Mouse (Mus musculus) WW6 (cell line): ENCODE data around the gene Glyctk.

Source experiments
- DNase-seq: peaks from one replicate; pipeline ENCODE4 v3.0.0-alpha.2; 2013; ENCODE audit warnings: low read depth, low spot score

Glyctk gene

DNA sequence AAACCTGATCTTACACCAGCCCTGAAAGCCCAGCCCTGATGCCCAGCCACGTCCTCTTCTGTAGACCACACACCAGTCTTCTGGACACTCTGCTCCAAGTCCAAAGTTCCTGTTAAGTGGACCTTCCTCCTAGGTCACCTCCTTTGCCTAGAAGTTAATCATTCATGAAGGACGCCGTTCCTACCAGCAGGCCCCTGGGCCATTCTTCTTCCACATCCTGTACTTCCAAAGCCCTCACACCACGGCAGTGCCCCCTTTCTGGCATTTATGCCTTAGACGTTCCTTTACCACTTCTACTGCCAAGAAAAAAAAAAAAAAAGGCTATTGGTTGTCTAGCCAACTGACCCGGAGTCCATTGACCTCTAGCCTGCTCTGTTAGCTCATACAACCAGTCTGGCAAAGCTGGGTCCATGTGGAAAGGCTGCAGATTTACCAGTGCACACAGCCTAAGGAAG, at the start of gene Glyctk:
Glyctk (minus strand) TSS at position 102 of the 455 bp plus-strand sequence.
- no peak for DNase-seq

DNA sequence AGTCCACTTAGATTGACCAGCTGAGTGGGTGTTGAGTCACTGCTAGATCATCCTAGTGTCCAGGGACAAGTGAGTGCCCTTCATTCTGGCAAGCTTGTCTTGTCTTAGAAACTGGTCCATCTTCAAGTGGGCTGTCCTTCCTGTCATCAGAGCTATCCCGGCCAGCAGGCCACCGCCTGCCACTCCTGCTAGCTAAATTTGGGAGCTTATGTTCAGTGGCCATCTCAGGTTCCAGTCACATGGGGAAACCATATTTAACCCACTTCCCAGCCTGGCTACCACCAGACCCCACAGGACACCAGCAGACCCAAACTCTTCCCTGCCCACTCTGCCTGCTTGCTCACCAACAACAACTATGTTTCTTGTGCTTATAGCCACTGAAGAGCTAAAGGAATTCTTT, 48.6 kb upstream of the Glyctk start:
- no peak for DNase-seq

DNA sequence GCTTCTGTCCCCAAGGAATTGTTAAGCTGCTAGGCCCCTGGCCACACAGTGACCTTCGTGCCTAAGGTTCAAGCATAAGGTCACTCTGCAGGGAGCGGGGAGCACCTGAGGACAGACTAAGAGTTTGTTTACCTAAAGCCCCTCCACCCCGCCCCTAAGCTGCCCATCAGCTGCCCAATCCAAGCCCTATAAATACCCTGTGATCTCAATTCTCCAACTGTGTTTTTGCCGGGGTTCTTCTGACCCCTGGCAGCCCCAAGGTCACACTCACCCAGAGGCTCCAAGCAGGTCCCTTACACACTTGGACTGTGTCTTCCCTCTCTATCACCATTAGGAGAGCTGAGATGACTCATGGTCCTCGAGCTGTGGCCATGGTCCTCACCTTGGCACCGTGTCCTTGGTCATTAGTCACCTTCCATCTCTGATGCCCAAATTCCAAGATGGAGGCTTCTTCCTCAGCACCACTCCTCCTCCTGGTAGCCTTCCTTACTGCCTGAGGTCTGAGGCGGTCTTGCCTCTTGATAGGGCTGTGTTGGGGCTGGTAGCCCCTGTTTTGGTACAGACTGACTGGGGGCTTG, 47.9 kb upstream of the Glyctk start:
- no peak for DNase-seq

GRCm38 (mm10) chr9:106203990-106204851, 46.3 kb upstream of the Glyctk start:
- DNase-seq = no peak

DNA sequence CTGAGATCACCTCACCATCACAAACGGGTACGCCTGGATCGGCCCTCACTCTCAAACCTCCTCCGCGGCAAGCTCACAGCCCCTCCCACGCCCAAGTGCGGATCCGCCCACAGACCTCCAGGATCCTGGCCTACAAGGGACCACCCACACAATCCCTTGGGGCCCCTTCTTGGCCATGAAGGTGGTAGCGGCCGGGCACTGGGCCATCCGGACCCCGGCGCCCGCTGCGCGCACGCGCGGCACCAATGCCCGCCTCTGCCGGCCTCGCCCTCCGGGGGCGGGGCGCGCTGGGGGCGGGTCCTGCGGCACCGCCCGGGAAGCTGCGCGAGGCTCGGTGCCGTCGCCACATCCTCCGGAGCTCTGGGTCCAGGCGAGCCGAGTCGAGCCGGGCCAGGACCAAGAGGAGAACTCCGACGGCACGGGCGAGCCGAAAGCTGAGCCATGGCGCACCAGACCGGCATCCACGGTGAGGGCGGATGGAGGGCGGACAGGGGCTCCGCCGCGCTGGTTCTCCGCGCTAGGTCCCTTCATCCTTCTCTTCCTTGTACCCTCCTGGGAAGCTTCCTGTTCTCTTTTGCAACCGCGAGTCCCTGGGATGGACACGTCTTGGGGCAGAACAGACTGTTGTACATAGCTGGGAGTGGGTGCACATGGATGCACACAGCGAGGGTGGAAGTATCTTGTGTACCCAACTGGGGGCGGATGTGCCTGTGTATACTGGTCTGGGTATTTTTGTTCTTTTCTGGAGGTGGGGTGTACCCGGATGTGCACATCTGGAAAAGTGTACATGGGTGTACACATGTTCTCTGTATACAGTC, 45.1 kb upstream of the Glyctk start, which contains the start of gene Twf2:
Twf2 (plus strand) TSS at position 290 of the 818 bp plus-strand sequence.
- peak; percentile 79 for DNase-seq

DNA sequence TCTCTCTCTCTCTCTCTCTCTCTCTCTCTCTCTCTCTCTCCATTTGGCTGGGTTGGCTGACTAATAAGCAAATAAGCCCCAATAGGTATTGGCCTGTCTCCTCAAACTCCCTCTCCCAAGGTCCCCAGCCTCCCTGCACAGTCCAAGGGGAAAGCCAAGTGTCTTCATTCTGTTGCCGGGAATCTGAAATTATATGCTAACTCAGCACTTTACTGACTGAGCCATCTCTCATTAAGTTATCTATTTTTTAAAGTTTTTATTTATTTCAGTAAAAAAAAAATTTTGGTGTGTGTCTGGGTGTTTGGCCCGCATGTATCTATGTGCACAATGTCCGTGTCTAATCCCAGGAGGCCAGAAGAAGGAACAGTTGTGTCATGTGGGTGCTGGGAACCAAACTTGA, 44.0 kb upstream of the Glyctk start:
- no peak for DNase-seq

DNA sequence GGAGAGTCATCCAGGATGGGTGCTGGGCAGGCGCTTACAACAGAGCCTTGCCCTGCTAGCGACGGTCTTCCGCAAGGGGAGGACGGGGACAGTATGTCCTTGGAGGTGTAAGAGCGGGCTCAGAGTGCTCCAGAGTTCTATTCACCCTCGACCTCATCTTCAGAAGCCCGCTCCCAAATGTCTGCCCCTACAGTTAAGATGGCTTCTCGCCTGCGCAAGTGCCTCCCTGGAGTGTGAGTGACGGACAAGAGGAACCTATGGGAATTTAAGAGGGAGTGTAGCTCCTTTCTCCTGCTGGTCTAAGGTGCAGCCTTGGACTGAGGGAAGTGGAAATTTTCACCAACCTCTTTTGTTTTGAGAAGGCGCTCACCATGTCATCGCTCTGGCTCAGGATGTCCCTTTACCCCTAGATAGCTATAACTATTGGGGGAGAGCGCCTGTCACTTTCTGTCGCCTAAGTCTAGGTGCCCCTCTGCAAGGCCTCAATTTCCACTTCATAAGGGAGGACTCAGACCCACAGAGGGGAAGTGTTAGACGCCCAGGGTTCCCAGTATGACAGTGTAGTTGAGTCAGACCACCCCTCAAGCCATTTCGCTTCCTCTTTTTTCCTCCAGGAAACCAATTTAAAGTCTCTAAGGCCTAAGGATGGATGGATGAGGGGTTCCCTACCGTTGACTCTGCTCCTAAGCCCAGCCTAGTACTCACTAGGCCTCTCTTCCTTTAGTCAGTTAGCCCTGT, 41.8 kb upstream of the Glyctk start, which contains the start of gene Ppm1m:
Ppm1m (minus strand) TSS at position 212 of the 738 bp plus-strand sequence.
- no peak for DNase-seq

GRCm38 (mm10) chr9:106198962-106199458, 41.1 kb upstream of the Glyctk start:
- DNase-seq = no peak

DNA sequence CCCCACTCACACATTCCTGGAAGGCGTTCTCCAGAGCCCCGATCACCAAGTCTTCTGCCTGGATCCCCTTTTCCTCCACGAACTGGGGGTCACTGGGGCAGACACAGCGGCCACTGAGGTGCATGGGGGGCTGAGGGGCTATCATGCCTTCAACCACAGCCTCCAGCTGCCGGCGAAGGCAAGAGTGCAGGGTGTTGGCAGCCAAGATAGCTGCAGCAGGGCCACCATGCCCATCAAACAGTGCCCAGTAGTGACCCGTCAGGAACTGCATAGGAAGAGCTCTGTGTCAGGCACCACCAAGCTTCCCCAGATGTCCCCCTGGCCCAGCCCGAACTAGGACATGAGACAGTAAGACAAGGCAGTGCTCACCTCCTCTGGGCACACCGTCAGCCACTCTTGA, 39.8 kb upstream of the Glyctk start:
- DNase-seq = no peak

GRCm38 (mm10) chr9:106197081-106197713, 39.3 kb upstream of the Glyctk start:
- DNase-seq = no peak

DNA sequence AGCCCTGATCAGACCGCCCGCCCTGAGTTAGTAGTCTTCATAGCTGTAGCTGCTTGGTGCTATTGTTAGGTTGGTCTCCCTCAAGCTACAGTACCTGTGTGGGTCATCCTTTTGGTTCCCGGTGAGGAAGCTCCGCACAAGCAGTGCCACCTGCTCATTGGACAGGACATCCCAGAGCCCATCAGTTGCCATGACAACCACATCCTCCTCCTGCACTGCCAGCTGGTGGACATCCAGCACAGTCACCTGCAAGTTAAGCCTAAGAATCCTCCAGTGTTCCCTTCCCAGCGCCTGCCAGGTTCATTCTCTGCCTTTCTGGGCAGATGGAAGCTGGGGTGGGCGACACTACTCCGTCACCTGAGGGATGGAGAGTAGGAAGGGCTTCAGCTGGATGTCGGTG, 37.8 kb upstream of the Glyctk start:
- no peak for DNase-seq

DNA sequence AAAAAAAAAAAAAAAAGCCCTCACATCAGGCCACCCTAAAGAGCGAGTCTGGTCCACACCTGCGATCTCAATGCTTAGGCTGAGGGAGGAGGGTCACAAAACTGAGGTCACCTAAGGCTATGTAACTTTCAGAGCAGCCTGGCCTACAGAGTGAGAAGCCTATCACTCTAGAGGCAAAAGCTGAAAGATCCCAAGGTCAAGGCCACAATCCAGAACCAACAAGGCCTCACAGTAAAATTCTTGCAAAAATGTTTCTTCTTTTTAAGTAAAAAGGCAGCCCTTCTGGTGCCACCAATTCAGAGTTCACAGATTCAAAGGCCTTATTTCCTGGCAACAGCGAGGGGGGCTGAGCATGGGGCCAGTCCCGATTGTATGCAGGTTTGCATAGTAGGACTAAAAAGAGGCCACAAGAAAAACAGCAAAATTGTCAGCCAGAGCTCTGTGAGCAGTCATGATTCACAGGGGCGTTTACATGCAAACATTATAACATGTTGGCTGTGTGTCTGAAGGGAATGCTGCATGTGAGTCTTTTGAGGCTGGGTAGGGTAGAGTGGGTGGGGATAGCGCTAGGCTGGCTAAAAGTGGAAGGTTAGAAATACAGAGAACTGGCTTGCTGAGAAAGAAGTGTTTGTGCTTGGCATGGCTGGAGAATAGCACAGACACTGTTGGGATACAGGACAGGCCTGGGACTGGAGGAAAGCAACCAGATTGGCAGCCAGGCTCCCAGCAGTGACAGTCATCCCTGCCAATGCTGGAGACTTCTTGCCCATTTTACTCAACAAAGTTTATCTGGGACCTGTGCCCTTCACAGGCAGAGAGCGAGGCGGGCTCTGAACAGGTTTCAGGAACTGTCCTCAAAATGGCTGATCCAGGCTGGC, 36.2 kb upstream of the Glyctk start:
- DNase-seq = no peak

- no peak for DNase-seq
Observed at GRCm38 (mm10) chr9:106192998-106193397, 35.1 kb upstream of the Glyctk start.

GRCm38 (mm10) chr9:106192024-106192423, 34.1 kb upstream of the Glyctk start:
- DNase-seq = no peak

- no peak for DNase-seq
Observed at GRCm38 (mm10) chr9:106191355-106191754, 33.4 kb upstream of the Glyctk start.

GRCm38 (mm10) chr9:106183996-106184395, 26.1 kb upstream of the Glyctk start:
- no peak for DNase-seq

GRCm38 (mm10) chr9:106182146-106182545, 24.2 kb upstream of the Glyctk start:
- no peak for DNase-seq

DNA sequence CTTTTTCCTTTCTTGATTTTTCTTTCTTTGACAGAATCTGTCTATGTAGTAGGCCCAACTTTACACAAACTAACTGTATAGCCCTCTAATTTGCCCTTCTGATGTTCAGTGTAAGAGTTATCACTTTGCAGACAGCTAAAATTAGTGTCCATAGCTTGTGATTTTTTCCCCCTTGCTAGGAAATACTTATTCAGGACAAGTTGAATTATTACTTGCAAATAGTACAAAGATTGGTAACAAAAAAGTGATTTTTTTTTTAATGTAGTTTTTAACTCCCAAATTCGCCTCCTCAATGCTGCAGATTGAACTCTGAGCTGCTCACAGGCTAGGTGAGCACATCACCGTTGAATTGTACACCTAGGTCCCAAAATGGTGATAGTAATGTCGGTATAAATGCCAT, 22.0 kb upstream of the Glyctk start:
- no peak for DNase-seq

GRCm38 (mm10) chr9:106179454-106179853, 21.5 kb upstream of the Glyctk start:
- DNase-seq = no peak

DNA sequence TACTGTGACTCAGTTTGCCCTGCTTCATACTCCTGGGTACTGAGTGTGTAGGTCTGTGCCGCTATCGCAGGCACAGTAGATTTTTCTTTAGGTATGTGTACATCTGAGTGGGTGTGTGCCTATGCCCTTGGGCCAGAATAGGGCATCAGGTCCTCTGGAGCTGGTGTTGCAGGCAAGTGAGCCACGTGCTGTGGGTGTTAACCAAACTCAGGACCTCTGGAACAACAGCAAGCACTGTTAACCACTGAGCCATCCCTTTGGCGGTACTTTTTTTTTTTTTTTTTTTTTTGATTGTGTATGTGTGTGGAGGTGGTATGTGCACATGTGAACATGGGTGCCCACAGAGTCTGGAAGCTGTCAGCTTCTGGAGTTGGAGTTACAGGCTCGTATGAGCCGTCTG, 19.9 kb upstream of the Glyctk start:
- no peak for DNase-seq
